Mouse (Mus musculus): Measurements from ENCODE around the gene Ptpa. TPM values are rescaled to one million over a fixed set of nuclear protein-coding genes. Genes with fewer than 3 reads are reported as not detected.

Ptpa gene
- polyA plus RNA-seq, 2 experiments from 2014 or later: 37.8 to 86.7 TPM

DNA sequence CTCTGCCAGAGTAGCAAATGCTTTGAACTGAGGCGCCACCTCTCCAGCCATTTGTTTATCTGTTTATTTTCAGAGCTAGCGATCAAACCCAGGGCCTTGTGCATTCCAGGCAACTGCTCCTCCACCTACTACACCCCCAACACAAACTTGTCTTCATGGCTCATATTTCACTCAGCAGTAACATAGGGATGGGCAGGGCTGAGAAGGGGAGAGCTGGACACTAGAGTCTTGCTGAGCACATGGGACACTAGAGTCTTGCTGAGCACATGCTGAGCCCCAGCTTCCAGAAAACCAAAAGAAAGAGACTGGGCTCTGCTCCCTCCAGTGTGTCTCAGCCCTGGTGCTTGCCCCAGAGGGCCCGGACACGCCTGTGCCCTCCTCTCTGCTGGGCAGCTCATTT, 50.9 kb downstream of the Ptpa start:
- no peak for ATAC-seq

DNA sequence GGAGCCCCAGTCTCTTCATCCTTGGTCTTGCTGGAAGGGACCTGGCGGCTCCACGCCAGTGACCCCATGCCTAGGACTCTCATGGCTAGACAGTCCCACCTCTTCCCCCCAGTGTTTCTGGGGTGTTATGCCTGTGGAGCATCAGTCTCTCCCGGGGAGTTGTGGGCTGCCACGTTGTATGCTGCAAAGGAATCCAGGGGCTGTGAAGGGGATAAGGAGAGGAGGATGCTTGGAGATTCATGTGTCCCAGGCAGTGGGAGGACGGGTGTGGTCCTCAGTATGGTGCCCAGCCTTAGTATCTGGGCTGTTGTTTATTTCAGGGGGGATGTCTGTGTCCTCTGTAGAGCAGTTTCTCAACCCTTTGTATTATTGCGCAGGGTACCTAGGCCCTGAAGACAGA, 53.2 kb downstream of the Ptpa start:
- ATAC-seq: no peak

DNA sequence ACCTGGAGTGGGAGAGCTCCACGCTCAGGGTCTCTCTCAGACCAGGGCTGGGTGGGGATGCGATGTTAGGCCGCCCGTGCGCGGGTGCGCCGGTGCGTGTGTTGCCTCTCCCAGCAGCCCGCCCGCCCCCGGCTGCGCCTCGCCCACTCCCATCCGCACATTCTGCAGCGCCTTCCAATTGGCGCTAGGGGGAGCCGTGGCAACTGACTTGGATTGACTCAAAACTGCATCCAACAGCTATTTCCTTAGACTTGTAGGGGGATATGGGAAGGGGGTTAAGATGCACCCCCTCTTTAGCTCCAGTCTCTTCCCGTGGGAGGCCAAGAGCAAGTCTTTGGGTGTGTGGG, 53.9 kb downstream of the Ptpa start:
- peak; percentile 61 for ATAC-seq

DNA sequence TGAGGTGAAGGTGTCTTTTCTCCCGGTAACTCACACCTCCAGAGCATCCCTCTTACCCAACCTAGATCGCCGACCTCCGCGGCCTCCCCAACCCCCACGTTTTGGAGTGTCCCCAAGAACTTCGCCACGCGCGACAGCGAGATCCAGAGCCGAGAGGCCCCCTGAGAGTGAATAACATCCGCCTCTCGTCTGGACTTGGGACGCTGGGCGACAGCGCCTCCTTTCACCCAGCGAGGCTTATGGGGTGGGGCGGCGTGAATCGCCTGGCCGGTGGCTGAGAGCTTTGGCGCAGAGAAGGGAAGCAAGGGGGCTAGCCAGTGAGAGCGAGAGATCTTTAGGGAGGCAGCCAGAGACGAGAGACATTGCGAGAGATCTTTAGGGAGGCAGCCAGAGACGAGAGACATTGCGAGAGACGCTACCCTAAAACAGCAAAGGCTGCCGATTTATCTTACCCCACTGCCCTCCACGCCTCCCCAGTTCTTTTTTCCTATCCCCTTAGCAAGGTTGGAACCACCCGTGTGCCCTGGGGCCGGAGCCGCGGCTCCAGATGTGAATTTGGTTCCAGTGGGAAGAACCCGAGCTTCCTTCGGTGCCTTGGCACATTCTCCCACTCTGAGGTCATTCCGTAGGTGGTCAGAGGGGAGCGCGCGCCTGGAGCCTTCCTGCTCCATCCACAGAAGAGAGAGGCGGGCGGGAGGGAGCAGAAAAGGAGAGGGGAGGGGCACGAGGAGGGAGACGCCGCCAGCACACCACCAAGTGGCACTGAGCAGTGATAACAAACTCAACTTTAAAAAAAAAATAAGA, 54.5 kb downstream of the Ptpa start:
- ATAC-seq: peak; percentile 15

DNA sequence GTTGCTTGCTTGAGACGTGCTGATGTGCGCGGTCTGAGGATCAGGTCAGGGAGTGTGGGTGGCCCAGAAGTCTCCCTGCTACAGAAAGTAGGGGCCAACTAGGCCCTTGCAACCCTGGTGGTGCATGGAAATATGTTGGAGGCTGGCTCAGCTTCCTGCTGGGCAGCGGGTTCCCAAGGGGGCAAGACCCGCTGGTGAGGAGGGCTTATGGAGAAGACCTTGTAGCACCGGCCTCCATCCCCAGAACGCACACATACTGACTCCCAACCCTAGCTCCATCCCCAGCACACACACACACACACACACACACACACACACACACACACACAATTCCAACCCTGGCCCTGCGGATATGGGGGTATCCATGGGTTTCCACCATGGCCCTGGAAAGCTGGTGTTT, 55.2 kb downstream of the Ptpa start:
- ATAC-seq: no peak

DNA sequence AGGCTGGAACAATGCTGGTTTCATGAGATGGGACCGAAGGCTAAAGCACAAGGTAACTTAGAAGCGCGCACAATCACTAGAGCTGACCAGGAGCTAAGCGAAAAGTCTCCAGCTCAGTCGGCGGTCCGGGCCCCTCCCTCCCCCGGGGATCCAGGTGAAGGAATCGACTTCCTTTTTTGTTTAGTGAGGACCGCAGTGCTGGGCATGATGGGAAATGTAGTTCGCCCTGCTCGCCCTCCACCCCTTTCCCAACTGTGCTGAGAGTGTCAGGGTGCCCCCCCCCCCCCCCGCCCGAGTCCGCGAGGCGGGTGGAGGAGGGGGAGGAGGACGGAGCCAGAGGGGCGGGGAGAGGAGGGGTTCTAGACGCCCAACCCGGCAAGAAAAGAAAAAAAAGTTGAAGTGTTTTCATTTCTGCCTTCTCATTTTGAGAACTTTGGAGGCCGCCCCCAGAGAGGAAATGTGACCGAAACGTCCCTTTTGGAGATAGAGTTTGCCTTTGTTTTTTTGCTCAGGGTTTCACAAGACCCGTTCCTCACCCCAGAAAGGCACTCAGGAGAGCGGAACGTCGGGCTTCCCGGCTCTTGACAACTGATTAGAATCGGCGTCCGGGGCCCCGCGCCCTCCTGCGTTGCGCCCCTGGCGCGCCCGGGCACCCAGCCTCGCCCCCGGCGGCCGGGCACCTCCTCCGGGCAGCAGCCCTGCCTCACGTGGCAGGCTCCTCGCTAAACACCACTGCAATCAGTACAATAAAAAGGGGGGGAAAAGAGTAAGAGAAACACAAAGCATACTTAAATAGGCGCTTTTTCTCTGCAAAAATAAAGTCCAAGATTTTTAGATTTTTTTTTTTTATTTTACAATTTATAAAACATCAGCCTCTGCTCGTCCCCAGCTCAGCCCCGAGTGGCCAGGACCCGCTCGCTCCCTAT, 56.2 kb downstream of the Ptpa start:
- ATAC-seq: peak; percentile 31

DNA sequence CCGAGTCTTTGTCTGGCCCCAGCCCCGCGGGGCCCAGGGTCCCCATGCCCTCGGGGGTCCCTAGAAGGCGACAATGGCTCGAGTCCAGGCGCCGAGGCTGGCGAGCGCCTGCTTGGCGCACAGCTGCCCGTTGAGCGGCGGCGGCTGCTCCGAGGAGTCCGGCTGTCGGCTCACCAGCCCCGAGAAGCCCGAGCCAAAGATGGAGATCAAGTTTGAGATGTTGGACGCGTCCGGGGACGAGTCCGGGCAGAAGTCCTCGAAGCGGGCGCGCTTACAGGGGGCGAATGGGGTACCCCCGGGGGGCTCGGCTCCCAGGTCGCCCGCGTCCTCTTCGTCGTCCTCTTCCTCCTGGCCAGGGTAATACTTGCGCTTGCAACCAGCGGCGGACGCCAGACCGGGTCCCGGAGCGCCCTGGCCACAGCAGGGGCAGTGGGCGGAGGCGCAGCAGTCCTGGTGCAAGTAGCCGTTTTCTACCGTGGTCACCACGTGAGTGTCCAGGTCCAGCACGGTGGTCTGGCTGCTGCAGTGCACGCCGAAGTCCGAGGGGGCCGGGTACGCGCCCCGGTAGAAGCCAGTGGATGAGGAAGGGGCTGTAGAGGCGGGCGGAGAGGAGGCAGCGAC, 57.0 kb downstream of the Ptpa start:
- no peak for ATAC-seq

DNA sequence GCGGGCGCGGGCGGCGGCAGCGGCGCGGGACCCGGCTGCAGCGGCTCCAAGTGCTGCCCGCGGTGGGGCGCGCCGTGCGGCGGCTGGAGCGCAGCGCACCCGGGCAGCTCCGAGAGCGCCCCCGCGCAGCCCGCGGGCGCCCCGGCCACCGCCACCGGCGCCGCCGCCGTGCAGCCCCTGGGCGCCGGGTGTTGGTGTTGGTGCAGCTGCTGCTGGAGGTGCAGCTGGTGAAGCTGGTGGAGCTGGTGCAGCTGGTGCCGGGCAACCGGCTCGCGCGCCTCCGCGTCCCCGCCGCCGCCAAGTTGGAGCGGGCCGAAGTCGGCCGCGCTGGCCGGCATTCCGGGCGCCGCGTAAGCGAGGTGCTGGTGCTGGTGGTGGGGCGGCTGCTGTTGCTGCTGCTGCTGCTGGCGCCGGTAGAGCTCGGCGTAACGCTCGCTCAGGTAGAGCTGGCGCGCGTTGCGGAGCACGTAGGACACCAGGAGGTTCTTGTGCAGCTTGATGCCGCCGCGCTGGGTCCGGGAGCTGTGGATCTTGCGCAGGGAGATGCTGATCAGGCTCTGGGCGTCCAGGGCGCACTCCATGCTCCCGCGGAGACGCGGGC, 57.7 kb downstream of the Ptpa start:
- peak; percentile 21 for ATAC-seq

DNA sequence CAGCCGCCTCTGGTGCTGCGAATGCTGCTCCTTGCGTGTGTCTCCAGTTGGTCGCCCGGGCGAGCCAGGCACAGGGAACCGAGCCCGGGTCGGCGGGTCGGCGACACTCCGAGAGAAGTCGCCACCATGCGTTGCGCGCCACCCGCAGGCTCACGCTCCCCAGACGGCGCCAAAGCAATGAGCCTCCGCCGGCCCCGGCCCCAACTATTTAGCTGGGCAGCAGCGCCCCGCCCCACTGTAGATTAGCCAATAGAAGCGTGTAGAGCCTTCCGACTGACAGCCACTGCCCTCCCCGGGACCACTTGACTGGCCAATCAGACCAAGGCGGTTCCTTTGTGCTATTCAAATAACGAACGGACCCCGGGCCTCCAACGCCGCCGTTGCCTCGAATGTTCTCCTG, 58.2 kb downstream of the Ptpa start, which contains the start of gene Ier5l:
TSS of gene Ier5l (minus strand) at position 181 of the 400 bp plus-strand sequence.
- peak; percentile 57 for ATAC-seq

DNA sequence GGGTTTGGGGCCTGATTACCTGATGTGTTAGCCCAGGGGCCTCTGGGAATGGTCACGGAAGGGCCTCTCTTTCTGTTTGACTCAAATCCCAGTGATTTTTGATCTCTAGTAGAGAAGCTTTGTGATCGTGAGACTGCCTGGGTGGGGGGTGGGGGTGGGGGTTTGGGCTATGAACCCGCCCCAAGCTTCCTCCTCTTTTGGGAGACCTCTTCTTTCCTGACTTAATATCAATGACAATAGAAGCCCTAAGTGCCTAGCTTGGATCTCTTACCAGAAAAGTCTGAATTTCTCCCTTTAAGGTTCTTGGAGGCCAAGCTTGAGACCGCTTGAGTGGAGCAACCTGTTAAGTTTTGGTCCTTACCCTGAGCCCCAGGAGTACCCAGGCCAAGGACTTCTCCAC, 58.9 kb downstream of the Ptpa start:
- no peak for ATAC-seq

DNA sequence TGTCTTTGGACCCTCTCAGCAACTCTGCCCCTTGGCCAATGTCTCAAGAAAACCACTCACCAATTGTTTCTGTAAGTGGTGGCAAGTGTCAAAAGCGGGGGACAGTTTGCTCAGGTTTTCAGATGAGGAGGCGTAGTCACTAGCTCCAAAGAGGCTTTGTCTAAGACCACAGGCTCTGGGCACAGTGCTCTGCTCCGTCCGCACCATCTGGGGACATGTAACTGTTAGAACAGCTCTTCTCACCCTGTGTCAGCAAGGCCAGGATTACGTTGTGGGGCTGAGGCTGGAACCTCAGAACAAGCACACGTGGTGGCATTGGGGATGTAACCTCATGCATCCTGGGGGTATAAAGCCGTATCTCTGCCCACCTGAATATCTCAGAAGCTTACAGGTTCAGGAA, 59.6 kb downstream of the Ptpa start:
- ATAC-seq: no peak

DNA sequence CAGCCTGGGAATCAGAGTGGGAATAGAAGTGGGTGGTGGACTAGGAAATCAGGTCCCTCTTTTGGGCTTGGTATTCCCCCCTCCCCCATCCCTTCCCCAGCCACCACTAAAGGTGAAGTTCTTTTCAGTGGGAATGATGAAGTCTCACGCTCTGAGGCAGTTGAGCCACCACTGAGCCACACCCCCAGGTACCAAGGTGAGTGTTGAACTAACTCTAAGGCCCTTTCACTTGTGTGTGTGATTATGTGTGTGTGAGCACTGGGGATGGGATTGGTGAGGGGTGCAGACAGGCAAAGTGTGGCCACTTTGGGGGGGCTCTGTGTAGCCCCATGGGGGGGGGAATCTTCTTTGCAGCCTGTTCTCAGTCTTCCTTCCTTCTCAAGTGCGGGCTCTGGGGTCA, 60.4 kb downstream of the Ptpa start:
- no peak for ATAC-seq

DNA sequence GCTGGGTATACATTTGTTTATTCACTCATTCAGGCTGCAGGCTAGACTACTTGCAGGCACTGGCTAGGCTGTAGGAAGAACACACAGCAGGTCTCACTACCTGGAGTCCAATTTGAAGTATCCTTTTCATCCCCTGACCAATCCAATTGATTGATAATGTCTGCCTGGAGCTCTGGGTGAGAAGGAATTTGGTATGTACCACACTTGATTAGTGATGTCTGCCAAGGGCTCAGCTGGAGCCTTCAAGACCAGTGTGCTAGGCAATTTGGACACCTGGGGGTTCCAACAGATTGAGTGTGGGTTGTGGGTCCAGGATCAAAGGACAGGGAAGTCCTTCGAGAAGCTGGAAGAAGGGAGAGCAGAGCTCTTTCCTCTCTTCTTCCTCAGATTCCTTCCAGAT, 62.7 kb downstream of the Ptpa start:
- no peak for ATAC-seq

DNA sequence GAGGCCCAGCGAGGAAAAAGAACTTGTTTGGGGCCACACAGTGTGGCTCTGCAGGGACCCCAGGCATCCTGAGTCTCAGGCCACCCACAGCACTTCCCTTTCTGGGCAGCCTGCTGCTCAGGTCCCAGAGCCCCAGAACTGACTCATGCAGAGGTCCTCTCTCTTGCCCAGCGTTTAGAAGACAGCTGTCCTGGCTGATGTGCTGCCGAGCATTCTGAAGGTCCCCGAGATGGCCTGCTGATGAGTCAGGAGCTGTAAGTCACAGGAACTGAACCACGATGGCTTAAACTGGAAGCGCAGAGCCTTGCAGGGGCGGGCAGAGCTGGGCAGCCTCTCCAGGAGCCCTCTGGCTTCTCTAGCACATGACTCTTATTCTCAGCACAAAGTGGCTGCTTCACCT, 71.8 kb downstream of the Ptpa start:
- no peak for ATAC-seq

DNA sequence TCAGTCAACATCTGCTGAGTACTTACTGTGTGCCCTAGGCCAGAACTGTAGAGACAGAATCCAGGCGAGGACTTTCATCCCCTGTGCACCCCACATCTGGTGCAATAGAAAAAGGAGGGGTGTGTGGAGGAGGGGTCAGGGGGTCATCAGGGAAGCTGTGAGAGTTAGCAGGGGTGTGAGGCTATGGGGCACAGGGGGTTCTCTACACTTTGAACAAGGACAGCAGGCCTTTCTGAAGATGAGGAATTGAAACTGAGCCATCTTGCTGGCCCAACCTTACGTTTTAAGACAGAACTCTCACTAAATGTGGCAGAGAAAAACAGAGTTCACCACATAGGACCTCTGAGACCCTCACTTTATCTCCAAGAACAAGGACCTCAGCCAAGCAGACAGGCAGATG, 74.5 kb downstream of the Ptpa start:
- no peak for ATAC-seq

DNA sequence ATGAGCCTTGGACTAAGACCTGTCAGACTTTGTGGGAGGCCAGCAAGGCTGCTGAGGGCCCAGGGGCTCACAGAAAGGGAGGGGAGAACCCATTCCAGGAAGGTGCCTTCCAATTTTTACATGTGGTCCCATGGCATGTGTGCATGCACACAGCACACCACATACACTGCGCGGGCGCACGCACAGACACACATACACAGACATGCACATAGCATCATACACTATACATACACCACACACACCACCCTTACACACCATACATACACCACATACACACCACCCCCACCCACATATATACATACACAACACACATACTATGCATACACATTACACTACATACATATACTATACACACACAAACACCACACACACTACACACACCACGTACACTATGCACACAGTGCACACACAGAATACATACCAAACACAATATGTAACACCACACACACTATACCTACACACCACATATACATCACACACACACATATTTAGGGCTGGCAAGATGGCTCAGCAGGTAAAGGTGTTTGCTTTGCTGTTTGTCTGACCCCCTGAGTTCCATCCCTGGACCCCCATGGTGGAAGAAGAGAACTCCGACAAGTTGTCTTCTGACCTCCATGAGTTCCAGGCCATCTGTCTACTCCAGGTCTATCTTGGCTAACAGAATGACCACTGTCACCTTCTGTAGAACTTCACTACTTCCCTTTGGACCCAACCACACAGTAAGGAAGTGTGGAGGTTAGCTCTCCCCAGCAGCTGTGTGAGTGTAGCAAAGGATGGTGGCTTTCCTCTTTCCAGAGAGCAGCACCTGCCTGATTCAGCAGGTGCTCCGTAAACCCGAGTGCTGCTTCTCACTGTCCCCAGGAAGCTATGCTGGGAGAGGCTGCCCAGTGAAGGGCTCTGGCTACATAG, 79.4 kb downstream of the Ptpa start:
- ATAC-seq: no peak

DNA sequence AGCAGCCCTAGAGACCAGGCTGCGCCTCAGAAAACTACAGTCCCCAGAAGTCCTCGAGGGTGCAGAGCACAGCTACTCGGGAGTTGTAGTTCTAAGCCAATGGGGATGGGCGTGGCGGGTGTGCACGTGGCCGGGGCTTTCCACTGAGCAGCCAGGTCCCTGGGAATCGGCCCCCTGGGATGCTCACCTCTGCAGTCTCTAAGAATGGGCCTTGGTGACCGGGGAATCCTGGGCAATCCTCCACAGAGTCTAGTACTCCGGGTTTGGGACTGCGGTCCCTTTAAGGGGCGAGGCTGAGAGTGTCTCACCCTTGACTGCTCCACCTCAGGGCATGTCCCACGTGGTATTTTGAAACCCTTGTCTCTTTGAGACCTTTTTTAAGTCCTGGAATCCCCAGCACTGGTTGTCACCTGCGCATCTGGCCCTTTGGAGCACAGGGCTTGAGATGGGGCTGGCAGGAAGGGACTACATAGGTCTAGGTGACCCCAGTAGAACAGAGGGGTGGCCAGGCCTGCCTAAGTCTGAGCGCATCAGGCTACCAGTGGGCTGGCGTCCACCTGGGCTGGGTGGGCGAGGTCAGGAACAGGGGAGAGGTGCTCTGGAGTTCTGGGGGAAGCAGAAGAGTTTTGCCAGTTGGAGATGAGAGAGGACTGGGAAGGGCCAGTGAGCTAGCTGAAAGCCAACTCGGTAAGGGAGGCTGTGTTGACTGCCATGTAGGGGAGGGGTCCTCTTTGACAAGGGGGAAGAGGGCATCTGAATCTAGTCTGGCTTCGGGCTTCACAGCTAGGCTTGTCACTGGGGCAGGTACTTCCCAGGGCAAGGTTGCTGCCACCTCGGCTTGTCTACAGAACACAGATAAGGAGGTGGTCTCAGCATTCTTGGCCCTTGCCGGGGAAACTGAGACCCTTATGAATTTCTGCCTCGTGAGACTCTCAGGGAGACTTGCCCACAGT, 80.3 kb downstream of the Ptpa start:
- peak; percentile 97 for ATAC-seq

All from CD4-positive, CD25-positive, alpha-beta regulatory T cell, adult 4 months (primary cell).